Mouse (Mus musculus) megakaryocyte, embryonic 14.5 days (primary cell): ENCODE results near the gene Pcdh9.

ENCODE experiments used
- FLI1 ChIP-seq: IDR thresholded peaks from 2 replicates; pipeline ENCODE4 v1.6.1; 2012; ENCODE audit warnings: low read length, inconsistent platforms, mixed read lengths
- GATA1 ChIP-seq: IDR thresholded peaks from 3 replicates; pipeline ENCODE4 v1.6.1; 2012; ENCODE audit warnings: mixed read lengths, low read length, inconsistent platforms, borderline replicate concordance

GRCm38 (mm10) chr14:93599997-93600396, 290.5 kb downstream of the Pcdh9 start:
- TF ChIP-seq GATA1 (no peak), FLI1 (no peak)
